Mouse (Mus musculus): Measurements from ENCODE around the gene Ralbp1.

Gene Ralbp1

DNA sequence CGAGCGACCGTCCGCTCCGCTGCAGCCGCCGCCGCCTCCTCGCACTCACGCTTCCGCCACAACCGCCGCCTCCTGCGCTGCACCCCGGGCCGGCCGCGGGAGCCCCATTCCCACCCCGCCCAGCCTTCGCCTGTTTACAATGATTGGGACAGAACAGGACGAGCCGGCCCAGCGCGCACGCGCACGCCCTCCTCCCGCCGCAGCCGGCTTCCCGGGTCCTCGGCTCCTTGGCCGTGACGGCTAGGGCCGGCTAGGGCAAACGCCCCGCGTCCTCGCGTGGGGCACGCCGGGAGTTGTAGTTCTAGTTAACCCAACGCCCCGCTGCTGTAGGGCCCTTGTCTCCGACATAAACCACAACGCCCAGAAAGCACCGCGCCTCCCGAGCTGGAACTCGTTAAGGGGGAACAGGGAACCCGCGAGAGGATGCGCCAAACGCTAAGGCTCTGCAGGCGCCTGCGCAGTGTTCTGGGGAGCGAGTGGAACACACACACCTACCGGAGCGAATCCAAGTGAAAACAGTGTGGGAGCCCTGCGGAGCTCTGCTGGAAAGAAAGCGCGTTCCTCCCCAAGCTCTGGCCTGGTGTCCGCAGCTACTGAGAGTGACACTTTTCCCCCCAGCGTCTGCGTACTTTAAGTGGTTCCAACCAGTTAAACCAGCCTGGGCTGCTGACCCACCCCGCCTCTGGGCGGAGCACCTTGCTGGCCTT lies 754 bp downstream of the Ralbp1 start:
- Histone ChIP-seq H3K27me3 (ENCODE audit: insufficient read depth, low read length) (no peaks in the 10 kb centered on the region), H3K36me3 (ENCODE audit: insufficient read depth, low read length) (no peaks in the 10 kb centered on the region), H3K4me3 (replicated peaks; ENCODE audit: low read length) (peak overlapping the region; percentile 97), H3K4me1 (replicated peaks; ENCODE audit: low read depth, low read length) (peaks cover 62% of the 10 kb centered on the region), H3K9me3 (ENCODE audit: low read length) (no peaks in the 10 kb centered on the region)
- TF ChIP-seq CTCF (conservative IDR thresholded peaks at IDR 0.05; ENCODE audit: low read length) (no peak), POU5F1 (IDR thresholded peaks at IDR 0.05; ENCODE audit: borderline replicate concordance, low read length) (no peak), NANOG (IDR thresholded peaks at IDR 0.05; ENCODE audit: borderline replicate concordance, low read length) (no peak)

- Histone ChIP-seq H3K36me3 (ENCODE audit: insufficient read depth, low read length) (no peaks in the 10 kb centered on the region; the same call in 1 of the 2 replicates), H3K27me3 (ENCODE audit: insufficient read depth, low read length) (no peaks in the 10 kb centered on the region), H3K4me1 (replicated peaks; ENCODE audit: low read depth, low read length) (peaks cover 69% of the 10 kb centered on the region), H3K4me3 (replicated peaks; ENCODE audit: low read length) (peak overlapping the region; percentile 97), H3K9me3 (ENCODE audit: low read length) (no peaks in the 10 kb centered on the region)
- TF ChIP-seq NANOG (IDR thresholded peaks at IDR 0.05; ENCODE audit: borderline replicate concordance, low read length) (no peak), POU5F1 (IDR thresholded peaks at IDR 0.05; ENCODE audit: borderline replicate concordance, low read length) (no peak), CTCF (conservative IDR thresholded peaks at IDR 0.05; ENCODE audit: low read length) (no peak)
These were observed 1.4 kb downstream of the Ralbp1 start for GRCm38 (mm10) chr17:65884061-65884669.

GRCm38 (mm10) chr17:65877026-65877425 lies 8.6 kb downstream of the Ralbp1 start:
- Histone ChIP-seq H3K27me3 (ENCODE audit: insufficient read depth, low read length) (no peaks in the 10 kb centered on the region), H3K36me3 (ENCODE audit: insufficient read depth, low read length) (peaks cover 18% of the 10 kb centered on the region), H3K9me3 (ENCODE audit: low read length) (no peaks in the 10 kb centered on the region), H3K4me1 (replicated peaks; ENCODE audit: low read depth, low read length) (peaks cover 100% of the 10 kb centered on the region), H3K4me3 (replicated peaks; ENCODE audit: low read length) (peak overlapping the region; percentile 50)
- TF ChIP-seq POU5F1 (IDR thresholded peaks at IDR 0.05; ENCODE audit: borderline replicate concordance, low read length) (no peak), CTCF (conservative IDR thresholded peaks at IDR 0.05; ENCODE audit: low read length) (no peak), NANOG (IDR thresholded peaks at IDR 0.05; ENCODE audit: borderline replicate concordance, low read length) (no peak)

GRCm38 (mm10) chr17:65873834-65874233 lies 11.8 kb downstream of the Ralbp1 start:
- H3K36me3 ChIP-seq (ENCODE audit: insufficient read depth, low read length), result peaks cover 21% of the 10 kb centered on the region
- peak overlapping the region; percentile 57 for H3K4me3 ChIP-seq (replicated peaks; ENCODE audit: low read length)
- peaks cover 100% of the 10 kb centered on the region for H3K4me1 ChIP-seq (replicated peaks; ENCODE audit: low read depth, low read length)
- no peak for TF ChIP-seq CTCF (conservative IDR thresholded peaks at IDR 0.05; ENCODE audit: low read length)
- no peaks in the 10 kb centered on the region for H3K27me3 ChIP-seq (ENCODE audit: insufficient read depth, low read length)
- H3K9me3 ChIP-seq (ENCODE audit: low read length), result no peaks in the 10 kb centered on the region

- no peak for TF ChIP-seq NANOG (IDR thresholded peaks at IDR 0.05; ENCODE audit: borderline replicate concordance, low read length)
- no peak for TF ChIP-seq POU5F1 (IDR thresholded peaks at IDR 0.05; ENCODE audit: borderline replicate concordance, low read length)
- TF ChIP-seq CTCF (conservative IDR thresholded peaks at IDR 0.05; ENCODE audit: low read length), result no peak
- H3K4me3 ChIP-seq (replicated peaks; ENCODE audit: low read length), result no peak overlapping the region
- H3K27me3 ChIP-seq (ENCODE audit: insufficient read depth, low read length), result no peaks in the 10 kb centered on the region
- no peaks in the 10 kb centered on the region for H3K9me3 ChIP-seq (ENCODE audit: low read length)
- H3K4me1 ChIP-seq (replicated peaks; ENCODE audit: low read depth, low read length), result peaks cover 100% of the 10 kb centered on the region
- peaks cover 21% of the 10 kb centered on the region for H3K36me3 ChIP-seq (ENCODE audit: insufficient read depth, low read length)
These were observed 12.4 kb downstream of the Ralbp1 start for GRCm38 (mm10) chr17:65873156-65873555.

DNA sequence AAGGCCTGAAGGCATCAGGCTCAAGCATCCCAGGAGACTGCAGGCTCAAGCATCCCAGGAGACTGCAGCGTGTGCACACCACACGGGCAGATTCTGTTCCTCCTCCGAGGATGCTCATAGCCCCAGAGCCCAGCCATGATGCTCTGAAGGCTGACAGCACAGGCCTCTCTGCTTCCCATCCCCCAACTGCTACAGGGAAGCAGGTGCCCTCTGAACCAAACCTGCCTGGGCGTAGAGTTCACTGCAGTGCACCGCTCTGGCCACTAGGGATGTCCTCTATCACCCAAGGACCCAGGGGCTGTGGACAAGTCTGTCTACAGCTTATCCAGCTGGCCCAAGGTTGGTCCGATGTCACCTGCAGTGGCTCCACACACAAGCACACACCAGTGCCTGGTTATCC lies 12.9 kb downstream of the Ralbp1 start:
- Histone ChIP-seq H3K36me3 (ENCODE audit: insufficient read depth, low read length) (peaks cover 21% of the 10 kb centered on the region), H3K27me3 (ENCODE audit: insufficient read depth, low read length) (no peaks in the 10 kb centered on the region), H3K9me3 (ENCODE audit: low read length) (no peaks in the 10 kb centered on the region), H3K4me3 (replicated peaks; ENCODE audit: low read length) (peak overlapping the region; percentile 43), H3K4me1 (replicated peaks; ENCODE audit: low read depth, low read length) (peaks cover 100% of the 10 kb centered on the region)
- peak; percentile 85 for TF ChIP-seq CTCF (conservative IDR thresholded peaks at IDR 0.05; ENCODE audit: low read length)
- no peak for TF ChIP-seq NANOG (IDR thresholded peaks at IDR 0.05; ENCODE audit: borderline replicate concordance, low read length)

- no peak for TF ChIP-seq NANOG (IDR thresholded peaks at IDR 0.05; ENCODE audit: borderline replicate concordance, low read length)
- no peak for TF ChIP-seq POU5F1 (IDR thresholded peaks at IDR 0.05; ENCODE audit: borderline replicate concordance, low read length)
- TF ChIP-seq CTCF (conservative IDR thresholded peaks at IDR 0.05; ENCODE audit: low read length), result no peak
- peak overlapping the region; percentile 43 for H3K4me3 ChIP-seq (replicated peaks; ENCODE audit: low read length)
- H3K4me1 ChIP-seq (replicated peaks; ENCODE audit: low read depth, low read length), result peaks cover 100% of the 10 kb centered on the region
- no peaks in the 10 kb centered on the region for H3K9me3 ChIP-seq (ENCODE audit: low read length)
- H3K36me3 ChIP-seq (ENCODE audit: insufficient read depth, low read length), result peaks cover 27% of the 10 kb centered on the region
- no peaks in the 10 kb centered on the region for H3K27me3 ChIP-seq (ENCODE audit: insufficient read depth, low read length)
These were observed 13.5 kb downstream of the Ralbp1 start for GRCm38 (mm10) chr17:65872051-65872450.

- no peak for TF ChIP-seq POU5F1 (IDR thresholded peaks at IDR 0.05; ENCODE audit: borderline replicate concordance, low read length)
- no peak for TF ChIP-seq NANOG (IDR thresholded peaks at IDR 0.05; ENCODE audit: borderline replicate concordance, low read length)
- TF ChIP-seq CTCF (conservative IDR thresholded peaks at IDR 0.05; ENCODE audit: low read length), result no peak
- peaks cover 31% of the 10 kb centered on the region for H3K36me3 ChIP-seq (ENCODE audit: insufficient read depth, low read length)
- H3K4me1 ChIP-seq (replicated peaks; ENCODE audit: low read depth, low read length), result peaks cover 100% of the 10 kb centered on the region
- no peaks in the 10 kb centered on the region for H3K9me3 ChIP-seq (ENCODE audit: low read length)
- peak overlapping the region; percentile 43; the same call in 1 of the 2 replicates for H3K4me3 ChIP-seq (replicated peaks; ENCODE audit: low read length)
- no peaks in the 10 kb centered on the region for H3K27me3 ChIP-seq (ENCODE audit: insufficient read depth, low read length)
These were observed 14.0 kb downstream of the Ralbp1 start for GRCm38 (mm10) chr17:65871641-65872041.
